Mouse (Mus musculus) embryo, embryonic 11.5 days (tissue): ENCODE results near the gene Iqcf6.

Experiments used
- DNase-seq: peaks from one replicate; pipeline ENCODE4 v3.0.0-alpha.2; 2012; ENCODE audit warnings: low read depth, low spot score

Iqcf6 gene

DNA sequence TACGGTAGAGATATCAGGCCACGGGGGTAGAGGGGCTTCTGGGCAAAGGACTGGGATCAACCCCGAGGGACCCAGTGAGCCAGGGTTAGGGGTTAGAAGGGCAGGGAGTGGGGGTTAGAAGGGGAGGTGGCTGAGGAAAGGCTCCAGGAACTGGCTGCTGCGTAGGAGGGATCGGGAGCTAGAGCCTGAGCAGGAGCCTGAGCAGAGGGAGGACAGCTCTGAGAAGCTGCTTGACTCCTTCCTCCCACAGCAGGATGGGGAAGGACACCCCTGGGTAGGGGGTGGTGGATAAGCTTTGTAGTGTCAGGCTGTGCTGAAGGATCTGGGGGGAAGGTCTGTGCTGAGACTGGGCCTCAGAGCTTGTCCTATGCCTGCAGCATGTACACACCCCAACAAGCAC, 30.4 kb downstream of the Iqcf6 start:
- no peak for DNase-seq

DNA sequence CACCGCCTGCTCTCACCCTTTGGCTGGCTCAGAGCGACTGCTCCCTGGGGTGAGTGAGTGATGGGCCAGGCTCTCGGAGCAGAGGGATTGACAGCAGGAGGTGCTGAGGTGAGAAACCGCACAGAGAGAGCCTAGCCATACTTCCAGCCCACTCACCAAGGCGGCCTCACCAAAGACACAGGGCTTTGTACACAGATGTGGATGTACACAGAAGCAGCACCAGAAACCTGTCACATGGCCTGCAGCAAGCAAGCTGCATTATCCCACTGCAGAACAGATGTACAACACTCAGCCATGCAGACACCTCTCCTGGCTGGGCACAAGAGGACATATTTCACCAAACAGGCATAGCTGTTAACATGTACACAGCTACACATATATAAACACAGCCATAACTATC, 31.2 kb downstream of the Iqcf6 start:
- DNase-seq = no peak

- no peak for DNase-seq
These were observed 33.1 kb downstream of the Iqcf6 start for GRCm38 (mm10) chr9:106659441-106659840.

DNA sequence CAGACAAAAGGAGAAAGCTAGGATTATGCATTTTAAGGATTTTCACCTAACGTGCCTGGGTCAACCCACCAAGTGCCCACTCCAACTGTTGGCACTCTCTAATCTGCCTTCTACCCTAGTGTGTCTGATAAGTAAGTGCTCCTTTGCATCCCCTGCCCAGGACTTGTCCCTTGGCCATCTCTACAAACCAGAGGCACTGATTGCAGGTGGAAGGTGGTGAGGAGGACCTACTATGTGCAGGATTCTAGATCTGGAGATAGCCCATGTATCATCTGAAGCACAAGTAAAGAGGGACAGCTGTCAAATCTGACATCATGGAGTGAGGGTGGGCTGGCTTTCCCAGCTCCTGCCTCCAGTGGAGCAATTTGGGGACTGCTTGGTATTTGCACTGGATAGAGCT, 33.6 kb downstream of the Iqcf6 start:
- DNase-seq = no peak

DNA sequence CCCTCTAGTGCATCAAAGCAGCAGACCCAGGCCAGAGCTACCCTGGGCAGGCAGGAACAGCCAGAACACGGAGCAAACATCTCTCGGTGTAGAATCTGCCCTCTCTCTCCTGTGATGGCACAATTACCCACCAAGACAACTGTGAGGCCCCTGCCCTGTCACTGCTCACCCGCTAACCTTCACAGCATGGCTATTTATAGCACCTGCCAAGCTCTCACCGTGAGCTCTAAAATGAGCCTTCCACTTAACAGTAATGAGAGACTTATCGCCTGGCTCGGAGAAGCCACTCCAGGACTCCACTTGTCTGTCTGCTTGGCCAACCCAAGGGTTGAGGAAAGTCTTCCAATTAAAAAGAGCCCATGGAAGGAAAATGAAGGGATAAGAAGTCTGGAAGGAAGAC, 36.8 kb downstream of the Iqcf6 start:
- no peak for DNase-seq

GRCm38 (mm10) chr9:106664433-106664832, 38.1 kb downstream of the Iqcf6 start:
- DNase-seq = no peak

DNA sequence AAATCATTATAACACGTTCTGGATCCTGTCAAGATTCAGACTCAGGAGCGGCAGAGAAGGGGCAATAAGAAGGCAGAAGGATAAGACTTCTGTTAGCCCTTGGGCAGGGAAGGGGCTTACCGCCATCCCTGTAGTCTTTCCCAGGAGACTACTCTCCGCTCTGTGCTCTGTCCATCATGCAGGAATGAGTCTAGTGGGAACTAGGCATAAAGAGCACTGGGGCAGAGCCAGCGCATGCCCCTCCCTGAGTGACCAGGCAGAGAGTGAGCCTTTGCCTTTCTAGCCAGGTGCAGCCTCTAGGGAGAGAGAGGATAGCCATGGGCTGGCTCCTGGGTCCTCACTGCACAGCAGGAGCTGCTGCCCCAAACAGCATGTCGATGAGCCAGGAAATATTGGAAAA, 38.5 kb downstream of the Iqcf6 start:
- DNase-seq = no peak

GRCm38 (mm10) chr9:106673860-106674259, 47.5 kb downstream of the Iqcf6 start:
- DNase-seq = no peak

DNA sequence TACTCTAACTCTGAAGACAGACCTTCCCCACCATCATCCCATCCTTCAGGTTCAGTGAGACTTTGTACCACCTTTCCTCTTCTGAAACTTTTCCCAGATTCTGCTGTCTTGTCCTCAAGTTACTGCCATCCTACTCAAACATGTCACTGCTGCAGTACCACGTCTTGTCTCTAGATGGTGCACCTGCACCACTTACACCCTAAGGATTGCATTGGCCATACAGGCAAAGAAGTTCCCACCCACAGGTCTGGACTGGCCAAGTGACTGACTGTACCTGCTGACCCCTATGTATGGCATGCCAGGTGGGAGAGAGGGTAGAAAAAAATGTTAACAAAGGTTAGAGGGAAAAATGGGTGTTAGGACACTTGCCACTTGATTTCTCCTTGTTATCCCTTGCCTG, 49.1 kb downstream of the Iqcf6 start:
- peak; percentile 69 for DNase-seq

- no peak for DNase-seq
These were observed 49.6 kb downstream of the Iqcf6 start for GRCm38 (mm10) chr9:106675965-106676364.

- no peak for DNase-seq
These were observed 50.2 kb downstream of the Iqcf6 start for GRCm38 (mm10) chr9:106676571-106676970.
